Mouse (Mus musculus) MEL (cell line): ENCODE data around the gene Ube2e3. TPM values are rescaled to one million over a fixed set of nuclear protein-coding genes. Genes with fewer than 3 reads are reported as not detected.

Experiments used
- DNase-seq: peaks from one replicate; pipeline ENCODE4 v3.0.0; 2011; ENCODE audit warnings: low read depth, low spot score
- H3K27ac ChIP-seq: 2 replicates; pipeline ENCODE4 v1.5.1; 2012; ENCODE audit warnings: low read depth, mild to moderate bottlenecking, control low read depth, low read length, moderate library complexity; ENCODE audit not compliant: control insufficient read depth
- H3K27me3 ChIP-seq, 2 experiments: fragments of 150-350 bp in 1 of 2; sonication (generic) in 1 of 2; 2 replicates each; pipeline ENCODE4 v1.6.1; 2012; ENCODE audit warnings: low read length in 2 of 2, mild to moderate bottlenecking in 2 of 2, improper control_type of control experiment in 1 of 2, moderate library complexity in 1 of 2; ENCODE audit not compliant: insufficient read depth in 2 of 2, control insufficient read depth in 1 of 2
- H3K36me3 ChIP-seq, 2 experiments: 2 replicates each; pipeline ENCODE4 v1.6.1; 2012 to 2014; ENCODE audit warnings: low read length in 2 of 2, improper control_type of control experiment in 1 of 2, inconsistent platforms in 1 of 2, mild to moderate bottlenecking in 1 of 2; ENCODE audit not compliant: insufficient read depth in 2 of 2, control insufficient read depth in 1 of 2
- H3K4me1 ChIP-seq, 2 experiments: fragments of 150-350 bp in 1 of 2; sonication (generic) in 1 of 2; 2 replicates each; pipeline ENCODE4 v1.6.1; 2012; ENCODE audit warnings: low read length in 2 of 2, improper control_type of control experiment in 1 of 2, mild to moderate bottlenecking in 1 of 2; ENCODE audit not compliant: insufficient read depth in 2 of 2, control insufficient read depth in 1 of 2
- H3K4me3 ChIP-seq, 2 experiments: fragments of 150-350 bp in 1 of 2; sonication (generic) in 1 of 2; 2 replicates each; pipeline ENCODE4 v1.5.1; 2012; ENCODE audit warnings: low read depth in 2 of 2, low read length in 2 of 2, mild to moderate bottlenecking in 2 of 2, moderate library complexity in 2 of 2, control low read depth in 1 of 2, improper control_type of control experiment in 1 of 2; ENCODE audit not compliant: control insufficient read depth in 1 of 2, insufficient read depth in 1 of 2
- H3K79me2 ChIP-seq: 2 replicates; pipeline ENCODE4 v1.6.1; 2012; ENCODE audit warnings: mild to moderate bottlenecking, low read length, moderate library complexity; ENCODE audit not compliant: control insufficient read depth, poor library complexity, insufficient read depth
- H3K9ac ChIP-seq: 2 replicates; pipeline ENCODE4 v1.6.1; 2012; ENCODE audit warnings: low read depth, mild to moderate bottlenecking, control low read depth, low read length, moderate library complexity; ENCODE audit not compliant: control insufficient read depth, poor library complexity, severe bottlenecking
- H3K9me3 ChIP-seq: fragments of 150-350 bp; sonication (generic); replicated peaks from 2 replicates; pipeline ENCODE4 v1.6.1; 2012; ENCODE audit warnings: mild to moderate bottlenecking, low read length, improper control_type of control experiment, moderate library complexity; ENCODE audit not compliant: insufficient read depth
- BHLHE40 ChIP-seq: IDR thresholded peaks from 2 replicates; pipeline ENCODE4 v1.6.1; 2012; ENCODE audit warnings: low read depth, mild to moderate bottlenecking, inconsistent platforms, low read length, improper control_type of control experiment, borderline replicate concordance
- CTCF ChIP-seq, 3 experiments: IDR thresholded peaks in 2 of 3; conservative IDR thresholded peaks in 1 of 3; 2 replicates each; pipeline ENCODE4 v1.5.1; 2011 to 2012; ENCODE audit warnings: low read length in 3 of 3, low read depth in 2 of 3, mild to moderate bottlenecking in 2 of 3, improper control_type of control experiment in 1 of 3, inconsistent platforms in 1 of 3, mixed read lengths in 1 of 3, moderate library complexity in 1 of 3; ENCODE audit not compliant: control insufficient read depth in 1 of 3, insufficient read depth in 1 of 3, poor library complexity in 1 of 3, severe bottlenecking in 1 of 3
- EP300 ChIP-seq, 2 experiments: IDR thresholded peaks; 2 replicates each; pipeline ENCODE4 v1.6.1; 2011; ENCODE audit warnings: improper control_type of control experiment in 2 of 2, low read length in 2 of 2, low read depth in 1 of 2, mild to moderate bottlenecking in 1 of 2
- ETS1 ChIP-seq: IDR thresholded peaks from 2 replicates; pipeline ENCODE4 v1.6.1; 2012; ENCODE audit warnings: low read depth, mild to moderate bottlenecking, inconsistent platforms, low read length, improper control_type of control experiment, moderate library complexity
- GATA1 ChIP-seq: IDR thresholded peaks from 2 replicates; pipeline ENCODE4 v1.6.1; 2011; ENCODE audit warnings: low read depth, low read length, improper control_type of control experiment
- HCFC1 ChIP-seq: IDR thresholded peaks from 2 replicates; pipeline ENCODE4 v1.6.1; 2012; ENCODE audit warnings: low read depth, mild to moderate bottlenecking, inconsistent platforms, low read length, improper control_type of control experiment, moderate library complexity
- JUND ChIP-seq: IDR thresholded peaks from 2 replicates; pipeline ENCODE4 v1.6.1; 2011; ENCODE audit warnings: low read depth, mild to moderate bottlenecking, improper control_type of control experiment, low read length
- MAX ChIP-seq: IDR thresholded peaks from 2 replicates; pipeline ENCODE4 v1.6.1; 2011; ENCODE audit warnings: low read length, improper control_type of control experiment
- MYB ChIP-seq: IDR thresholded peaks from 2 replicates; pipeline ENCODE4 v1.6.1; 2011; ENCODE audit warnings: mild to moderate bottlenecking, low read depth, low read length, improper control_type of control experiment
- MYC ChIP-seq: IDR thresholded peaks from 2 replicates; pipeline ENCODE4 v1.6.1; 2011; ENCODE audit warnings: low read depth, mild to moderate bottlenecking, low read length, improper control_type of control experiment, moderate library complexity
- NELFE ChIP-seq: IDR thresholded peaks from 2 replicates; pipeline ENCODE4 v1.6.1; 2011; ENCODE audit warnings: low read depth, low read length, improper control_type of control experiment
- POLR2A ChIP-seq, 2 experiments: IDR thresholded peaks; 2 replicates each; pipeline ENCODE4 v1.6.1; 2011 to 2012; ENCODE audit warnings: low read length in 2 of 2, mild to moderate bottlenecking in 2 of 2, control low read depth in 1 of 2, improper control_type of control experiment in 1 of 2, low read depth in 1 of 2, moderate library complexity in 1 of 2; ENCODE audit not compliant: control insufficient read depth in 1 of 2, insufficient read depth in 1 of 2, poor library complexity in 1 of 2
- POLR2AphosphoS5 ChIP-seq: IDR thresholded peaks from 2 replicates; pipeline ENCODE4 v1.6.1; 2012; ENCODE audit warnings: low read depth, borderline replicate concordance, mild to moderate bottlenecking, inconsistent platforms, low read length, moderate library complexity, mixed read lengths
- TBP ChIP-seq: IDR thresholded peaks from 2 replicates; pipeline ENCODE4 v1.8.0; 2011; ENCODE audit warnings: low read depth, low read length, improper control_type of control experiment
- TCF12 ChIP-seq: IDR thresholded peaks from 2 replicates; pipeline ENCODE4 v1.6.1; 2014; ENCODE audit warnings: low read depth, mild to moderate bottlenecking, inconsistent platforms, low read length, improper control_type of control experiment, moderate library complexity
- UBTF ChIP-seq: IDR thresholded peaks from 2 replicates; pipeline ENCODE4 v1.6.1; 2012; ENCODE audit warnings: low read depth, mild to moderate bottlenecking, inconsistent platforms, low read length, improper control_type of control experiment, moderate library complexity, borderline replicate concordance; ENCODE audit not compliant: insufficient read depth
- USF1 ChIP-seq: IDR thresholded peaks from 2 replicates; pipeline ENCODE4 v1.6.1; 2014; ENCODE audit warnings: low read depth, mild to moderate bottlenecking, inconsistent platforms, low read length, improper control_type of control experiment, moderate library complexity
- ZNF384 ChIP-seq: IDR thresholded peaks from 2 replicates; pipeline ENCODE4 v1.6.1; 2012; ENCODE audit warnings: low read depth, mild to moderate bottlenecking, inconsistent platforms, low read length, improper control_type of control experiment
- polyA plus RNA-seq, 2 experiments: library from polyadenylated mRNA; stranded (reverse) in 1 of 2; unstranded in 1 of 2; fragments of >175 nt in 1 of 2; fragments of >200 nt in 1 of 2; gene quantifications; 2 replicates each; pipeline versions ENCODE4 v1.2.1 to v1.2.4; 2012; ENCODE audit warnings: low replicate concordance in 2 of 2, low read depth in 1 of 2; ENCODE audit not compliant: insufficient read length in 2 of 2, insufficient read depth in 1 of 2, missing spikeins in 1 of 2
- total RNA-seq: library from RNA; depleted of rRNA; stranded (reverse); fragments of 300-350 nt; gene quantifications from 2 replicates; pipeline ENCODE4 v1.2.3, GENCODE M21; 2012

Ube2e3 gene
- total and polyA plus RNA-seq, 3 experiments: 41.9 to 160 (median 99.4) TPM

GRCm38 (mm10) chr2:78859266-78860087, 8.4 kb upstream of the Ube2e3 start (continued):
- TF ChIP-seq CTCF (IDR thresholded peaks at IDR 0.05 in 2 of 3, conservative IDR thresholded peaks at IDR 0.05 in 1 of 3; ENCODE audit: control insufficient read depth in 1 of 3, insufficient read depth in 1 of 3, low read depth in 2 of 3, low read length in 3 of 3, poor library complexity in 1 of 3, severe bottlenecking in 1 of 3) (no peak), POLR2A (IDR thresholded peaks at IDR 0.05; ENCODE audit: control insufficient read depth in 1 of 2, insufficient read depth in 1 of 2, low read depth in 1 of 2, low read length in 2 of 2, poor library complexity in 1 of 2) (no peak), TCF12 (peak; percentile 89), POLR2AphosphoS5 (no peak), BHLHE40 (no peak; the same call in 1 of the 2 replicates), MYB (peak; percentile 81), UBTF (no peak), MYC (peak; percentile 53; the same call in 1 of the 2 replicates), MAX (peak; percentile 37), EP300 (IDR thresholded peaks at IDR 0.05; ENCODE audit: low read depth in 1 of 2, low read length in 2 of 2) (peak; percentile 56 to 93)

DNA sequence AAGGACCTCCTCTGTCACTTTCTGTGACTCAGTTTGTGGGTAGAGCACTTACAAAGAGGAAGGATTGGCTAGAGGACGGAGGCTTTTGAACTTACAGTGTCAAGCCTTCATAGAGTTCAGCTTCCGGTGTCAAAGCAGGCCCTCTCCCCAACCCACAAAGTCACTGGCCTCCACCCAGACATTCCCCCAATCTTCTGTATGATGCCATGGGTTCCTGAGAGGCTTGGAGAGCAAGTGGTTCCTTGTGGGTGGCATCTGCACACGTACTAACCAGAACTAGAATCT, 7.9 kb upstream of the Ube2e3 start:
- peak overlapping the region; percentile 29 to 43 for H3K4me3 ChIP-seq
- peaks cover 0 to 61% of the 10 kb centered on the region in 2 experiments; a peak in 2 of 4 replicates for H3K36me3 ChIP-seq
- no peaks in the 10 kb centered on the region for H3K79me2 ChIP-seq
- no peaks in the 10 kb centered on the region for H3K27me3 ChIP-seq
- TF ChIP-seq USF1 (no peak), HCFC1 (no peak), MAX (no peak), ZNF384 (no peak), TBP (peak; percentile 9; the same call in 1 of the 2 replicates), POLR2A (IDR thresholded peaks at IDR 0.05; ENCODE audit: control insufficient read depth in 1 of 2, insufficient read depth in 1 of 2, low read depth in 1 of 2, low read length in 2 of 2, poor library complexity in 1 of 2) (peak in 1 of 2 experiments; percentile 53; a peak in 1 of 4 replicates), JUND (no peak), UBTF (no peak), NELFE (peak; percentile 31), GATA1 (no peak)
- peak overlapping the region; percentile 92 for H3K27ac ChIP-seq
- peak overlapping the region; percentile 53 for H3K9ac ChIP-seq
- DNase-seq: peak; percentile 90
- H3K4me1 ChIP-seq: peaks cover 39 to 51% of the 10 kb centered on the region in 2 experiments
- H3K9me3 ChIP-seq: no peaks in the 10 kb centered on the region

DNA sequence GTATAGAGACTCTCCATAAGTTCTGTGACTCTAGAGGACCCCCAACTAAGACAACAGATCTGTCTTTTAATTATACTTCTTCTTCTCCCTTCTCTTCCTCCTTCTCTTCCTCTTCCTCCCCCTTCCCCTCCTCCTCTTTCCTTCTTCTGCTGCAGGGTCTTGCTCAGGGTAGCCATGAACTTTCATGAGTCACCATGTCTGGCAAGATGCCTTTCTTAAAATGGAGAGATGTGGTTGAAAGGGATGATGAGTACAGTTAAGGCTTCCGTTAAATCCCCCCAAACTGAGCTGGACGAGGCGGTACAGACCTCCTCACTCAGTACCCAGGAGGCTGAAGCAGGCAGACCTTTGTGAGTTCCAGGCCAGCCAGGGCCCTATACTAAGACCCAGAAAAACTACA, 3.8 kb upstream of the Ube2e3 start:
- Histone ChIP-seq H3K9ac (no peak overlapping the region), H3K27me3 (no peaks in the 10 kb centered on the region), H3K4me3 (no peak overlapping the region), H3K27ac (peak overlapping the region; percentile 54), H3K36me3 (peaks cover 0 to 50% of the 10 kb centered on the region in 2 experiments; a peak in 2 of 4 replicates), H3K79me2 (peaks cover 5% of the 10 kb centered on the region; the same call in 1 of the 2 replicates), H3K9me3 (no peaks in the 10 kb centered on the region), H3K4me1 (peaks cover 36 to 38% of the 10 kb centered on the region in 2 experiments)
- peak; percentile 71 for DNase-seq
- TF ChIP-seq ETS1: peak; percentile 39; the same call in 1 of the 2 replicates
- TF ChIP-seq POLR2A (IDR thresholded peaks at IDR 0.05; ENCODE audit: control insufficient read depth in 1 of 2, insufficient read depth in 1 of 2, low read depth in 1 of 2, low read length in 2 of 2, poor library complexity in 1 of 2): no peak
- 0 out of 2 replicates have a peak, but pooled peaks have one; percentile 24 for TF ChIP-seq TBP
- peak; percentile 46 to 48 for TF ChIP-seq EP300 (IDR thresholded peaks at IDR 0.05; ENCODE audit: low read depth in 1 of 2, low read length in 2 of 2)
